Mouse (Mus musculus): ENCODE data around the gene Tmem185a. TPM values are rescaled to one million over a fixed set of nuclear protein-coding genes. Genes with fewer than 3 reads are reported as not detected.
"Not testable (repeated sequence)": the region's sequence is repeated elsewhere in the genome, so short reads cannot be mapped to it uniquely, and the experiment has no call there.

Gene Tmem185a
- total RNA-seq (2021) = 10 to 100 TPM; 51.7 to 54.6 TPM
- long read RNA-seq, transcript Tmem185a-202 (7 exons, 1,307 nt) = major isoform, 58 of 72 reads
- long read RNA-seq, partial matches to known transcripts = 5 of 72 reads
- long read RNA-seq, other reads (novel, unspliced or antisense) = 9 of 72 reads

- peak; percentile 69 to 85 for DNase-seq (ENCODE audit: low spot score in 2 of 2)
Measured at GRCm38 (mm10) chrX:70476792-70477776, at the start of gene Tmem185a. Tmem185a (minus strand) TSS chrX:70477180.

GRCm38 (mm10) chrX:70514413-70514812, 37.4 kb upstream of the Tmem185a start:
- DNase-seq (ENCODE audit: low spot score in 2 of 2) = not testable (repeated sequence)

- DNase-seq (ENCODE audit: low spot score in 2 of 2) = not testable (repeated sequence)
Measured at GRCm38 (mm10) chrX:70487328-70487727, 10.3 kb upstream of the Tmem185a start.

- DNase-seq (ENCODE audit: low spot score in 2 of 2) = no peak
Measured at GRCm38 (mm10) chrX:70482154-70482553, 5.2 kb upstream of the Tmem185a start.

GRCm38 (mm10) chrX:70478701-70479100, 1.7 kb upstream of the Tmem185a start:
- no peak for DNase-seq (ENCODE audit: low spot score in 2 of 2)

GRCm38 (mm10) chrX:70475215-70475765, 1.7 kb downstream of the Tmem185a start:
- no peak for DNase-seq (ENCODE audit: low spot score in 2 of 2)

- no peak for DNase-seq (ENCODE audit: low spot score in 2 of 2)
Measured at GRCm38 (mm10) chrX:70466897-70467296, 10.1 kb downstream of the Tmem185a start.

- no peak for DNase-seq (ENCODE audit: low spot score in 2 of 2)
Measured at GRCm38 (mm10) chrX:70465489-70465888, 11.5 kb downstream of the Tmem185a start.

- DNase-seq (ENCODE audit: low spot score in 2 of 2) = peak; percentile 8 to 12
Measured at GRCm38 (mm10) chrX:70463621-70464020, 13.4 kb downstream of the Tmem185a start.

- not testable (repeated sequence) for DNase-seq (ENCODE audit: low spot score in 2 of 2)
Measured at GRCm38 (mm10) chrX:70452359-70452758, 24.6 kb downstream of the Tmem185a start.

- DNase-seq (ENCODE audit: low spot score in 2 of 2) = not testable (repeated sequence)
Measured at GRCm38 (mm10) chrX:70425473-70425872, 51.5 kb downstream of the Tmem185a start.

Other genes with a start within 250 kb of the Tmem185a start
- 100 to 1,000 TPM; 292 to 295 TPM for gene Ids, start 112.1 kb downstream of the Tmem185a start, total RNA-seq (2021)
- 10 to 100 TPM; 13.4 to 14.5 TPM for gene 1110012L19Rik, start 91.3 kb downstream of the Tmem185a start, total RNA-seq (2021)

All from layer of hippocampus, adult 18-20 months (tissue).